Mouse (Mus musculus): ENCODE measurements around the gene Iqcj.

GRCm38 (mm10) chr3:67852397-67852796, 39.6 kb upstream of the Iqcj start:
- TF ChIP-seq CTCF (IDR thresholded peaks at IDR 0.05; ENCODE audit: extremely low read depth, insufficient read length, insufficient replicate concordance, low read depth, low read length) (no peak), POLR2A (IDR thresholded peaks at IDR 0.05; ENCODE audit: low read depth, low read length) (no peak)
